Mouse (Mus musculus) hindbrain, embryonic 12.5 days (tissue): ENCODE data around the gene Zfp213. TPM values are rescaled to one million over a fixed set of nuclear protein-coding genes. Genes with fewer than 3 reads are reported as not detected.
"Not testable (repeated sequence)": the region's sequence is repeated elsewhere in the genome, so short reads cannot be mapped to it uniquely, and the experiment has no call there.

Experiments
- ATAC-seq: fragments of 200-750 bp; cut with Nextera tagmentation; 2 replicates; pipeline ENCODE4 v1.8.0; 2017; ENCODE audit warnings: moderate TSS enrichment; ENCODE audit not compliant: low FRiP score
- H3K27ac ChIP-seq: fragments of 300-500 bp; sonication (generic); 2 replicates; pipeline ENCODE4 v1.5.1; 2016; ENCODE audit warnings: mild to moderate bottlenecking
- H3K27me3 ChIP-seq: fragments of 300-500 bp; sonication (generic); 2 replicates; pipeline ENCODE4 v1.6.1; 2016; ENCODE audit warnings: mild to moderate bottlenecking
- H3K36me3 ChIP-seq: fragments of 300-500 bp; sonication (generic); 2 replicates; pipeline ENCODE4 v1.6.1; 2016; ENCODE audit warnings: mild to moderate bottlenecking
- H3K4me1 ChIP-seq: fragments of 300-500 bp; sonication (generic); 2 replicates; pipeline ENCODE4 v1.6.1; 2016
- H3K4me2 ChIP-seq: fragments of 300-500 bp; sonication (generic); replicated peaks from 2 replicates; pipeline ENCODE4 v1.6.1; 2016; ENCODE audit warnings: mild to moderate bottlenecking
- H3K4me3 ChIP-seq: fragments of 300-500 bp; sonication (generic); 2 replicates; pipeline ENCODE4 v1.5.1; 2016; ENCODE audit warnings: mild to moderate bottlenecking
- H3K9ac ChIP-seq: fragments of 300-500 bp; sonication (generic); 2 replicates; pipeline ENCODE4 v1.6.1; 2016; ENCODE audit warnings: mild to moderate bottlenecking, moderate library complexity
- H3K9me3 ChIP-seq: fragments of 300-500 bp; sonication (generic); replicated peaks from 2 replicates; pipeline ENCODE4 v1.6.1; 2016; ENCODE audit warnings: mild to moderate bottlenecking
- WGBS: fragments of 180-500 bp; shearing (Covaris S2); methylation state at CpG from one replicate; pipeline ENCODE4 v1.1.7; 2016; 5-methylcytosine and 5-hydroxymethylcytosine counted together
- polyA plus RNA-seq: library from polyadenylated mRNA; unstranded; fragments of >200 nt; fragmentation: Nextera tagmentation; extraction: Ambion mirVana; gene quantifications from 2 replicates; pipeline ENCODE4 v1.2.1, GENCODE M21; 2016

Gene Zfp213
- polyA plus RNA-seq, 1 experiment from 2014 or later: 21.3 TPM

- ATAC-seq: peak; percentile 95
- H3K4me1 ChIP-seq: peaks cover 13% of the 10 kb centered on the region; the same call in 1 of the 2 replicates
- peak within 1 kb of the TSS; percentile 36 for H3K4me3 ChIP-seq
- 9% methylated on average over 31 of the region's 31 CpGs for WGBS
- H3K27me3 ChIP-seq: no peaks in the 10 kb centered on the region
- no peaks in the 10 kb centered on the region for H3K36me3 ChIP-seq
- peak within 1 kb of the TSS; percentile 63 for H3K4me2 ChIP-seq
- peak within 1 kb of the TSS; percentile 67 for H3K27ac ChIP-seq
- H3K9ac ChIP-seq: peak within 1 kb of the TSS; percentile 54
- H3K9me3 ChIP-seq: no peaks in the 10 kb centered on the region
These were observed 34.8 kb upstream of the Zfp213 start, which contains the start of gene Zfp13 for GRCm38 (mm10) chr17:23598582-23599552. Gene Zfp13 (minus strand): TSS chr17:23599487.

GRCm38 (mm10) chr17:23595139-23595538, 31.1 kb upstream of the Zfp213 start:
- not testable (repeated sequence) for H3K9me3 ChIP-seq, H3K27ac ChIP-seq

GRCm38 (mm10) chr17:23592926-23593300, 28.9 kb upstream of the Zfp213 start:
- Histone ChIP-seq H3K27me3 (no peaks in the 10 kb centered on the region), H3K36me3 (no peaks in the 10 kb centered on the region), H3K27ac (peak overlapping the region; percentile 75), H3K4me2 (peak overlapping the region; percentile 68), H3K4me3 (peak overlapping the region; percentile 44), H3K9me3 (no peaks in the 10 kb centered on the region), H3K9ac (peak overlapping the region; percentile 67), H3K4me1 (peaks cover 4% of the 10 kb centered on the region; the same call in 1 of the 2 replicates)
- ATAC-seq: peak; percentile 79
- 17% methylated on average over 13 of the region's 13 CpGs for WGBS

More at GRCm38 (mm10) chr17:23595139-23595538, 31.1 kb upstream of the Zfp213 start:
- 69% methylated on average over 4 of the region's 4 CpGs for WGBS
- not testable (repeated sequence) for H3K4me2 ChIP-seq, H3K36me3 ChIP-seq, H3K27me3 ChIP-seq, H3K9ac ChIP-seq, ATAC-seq, H3K4me3 ChIP-seq
- H3K4me1 ChIP-seq: peaks cover 17% of the 10 kb centered on the region

GRCm38 (mm10) chr17:23592208-23592925, 28.3 kb upstream of the Zfp213 start:
- Histone ChIP-seq H3K9ac (peak overlapping the region; percentile 67), H3K36me3 (no peaks in the 10 kb centered on the region), H3K27me3 (no peaks in the 10 kb centered on the region), H3K4me1 (peaks cover 4% of the 10 kb centered on the region; the same call in 1 of the 2 replicates), H3K27ac (peak overlapping the region; percentile 75), H3K4me3 (peak overlapping the region; percentile 44), H3K4me2 (peak overlapping the region; percentile 68), H3K9me3 (no peaks in the 10 kb centered on the region)
- ATAC-seq: peak; percentile 98
- 8% methylated on average over 34 of the region's 34 CpGs for WGBS

GRCm38 (mm10) chr17:23587253-23587652, 23.2 kb upstream of the Zfp213 start:
- H3K36me3 ChIP-seq: 0 out of 2 replicates have a peak, but pooled peaks cover 3% of the 10 kb centered on the region
- H3K9me3 ChIP-seq: no peaks in the 10 kb centered on the region
- H3K4me2 ChIP-seq: no peak overlapping the region
- no peak overlapping the region for H3K4me3 ChIP-seq
- WGBS: 66% methylated on average over 2 of the region's 2 CpGs
- peaks cover 25% of the 10 kb centered on the region for H3K4me1 ChIP-seq
- H3K27ac ChIP-seq: no peak overlapping the region
- no peak for ATAC-seq
- H3K27me3 ChIP-seq: no peaks in the 10 kb centered on the region
- no peak overlapping the region for H3K9ac ChIP-seq

GRCm38 (mm10) chr17:23585721-23586491, 21.9 kb upstream of the Zfp213 start:
- Histone ChIP-seq H3K4me1 (peaks cover 25% of the 10 kb centered on the region), H3K27me3 (no peaks in the 10 kb centered on the region), H3K9ac (peak overlapping the region; percentile 85), H3K4me2 (peak overlapping the region; percentile 93), H3K36me3 (peaks cover 8% of the 10 kb centered on the region), H3K9me3 (no peaks in the 10 kb centered on the region), H3K4me3 (peak overlapping the region; percentile 73), H3K27ac (peak overlapping the region; percentile 66; the same call in 1 of the 2 replicates)
- ATAC-seq: peak; percentile 92
- WGBS: under 1% methylated on average over 22 of the region's 22 CpGs

GRCm38 (mm10) chr17:23584786-23585185, 20.7 kb upstream of the Zfp213 start:
- H3K27ac ChIP-seq: no peak overlapping the region
- peak overlapping the region; percentile 85 for H3K9ac ChIP-seq
- ATAC-seq: no peak
- no peaks in the 10 kb centered on the region for H3K9me3 ChIP-seq
- WGBS: 81% methylated on average over 8 of the region's 8 CpGs
- no peaks in the 10 kb centered on the region for H3K27me3 ChIP-seq
- peak overlapping the region; percentile 73 for H3K4me3 ChIP-seq
- peaks cover 25% of the 10 kb centered on the region for H3K4me1 ChIP-seq
- H3K4me2 ChIP-seq: peak overlapping the region; percentile 93
- H3K36me3 ChIP-seq: peaks cover 19% of the 10 kb centered on the region

GRCm38 (mm10) chr17:23575951-23576552, 12.0 kb upstream of the Zfp213 start:
- no peaks in the 10 kb centered on the region for H3K9me3 ChIP-seq
- 95% methylated on average over 38 of the region's 38 CpGs for WGBS
- H3K36me3 ChIP-seq: peaks cover 74% of the 10 kb centered on the region
- no peak overlapping the region for H3K4me2 ChIP-seq
- H3K4me3 ChIP-seq: no peak overlapping the region
- no peak overlapping the region for H3K9ac ChIP-seq
- no peak for ATAC-seq
- H3K27me3 ChIP-seq: no peaks in the 10 kb centered on the region
- no peak overlapping the region for H3K27ac ChIP-seq
- no peaks in the 10 kb centered on the region for H3K4me1 ChIP-seq

GRCm38 (mm10) chr17:23574130-23574529, 10.1 kb upstream of the Zfp213 start:
- H3K4me2 ChIP-seq: no peak overlapping the region
- no peak overlapping the region for H3K9ac ChIP-seq
- H3K9me3 ChIP-seq: no peaks in the 10 kb centered on the region
- no peak overlapping the region for H3K27ac ChIP-seq
- H3K4me1 ChIP-seq: no peaks in the 10 kb centered on the region
- WGBS: 93% methylated on average over 8 of the region's 8 CpGs
- no peaks in the 10 kb centered on the region for H3K27me3 ChIP-seq
- no peak for ATAC-seq
- peaks cover 56% of the 10 kb centered on the region for H3K36me3 ChIP-seq
- H3K4me3 ChIP-seq: no peak overlapping the region

- ATAC-seq: no peak
- 79% methylated on average over 6 of the region's 6 CpGs for WGBS
- Histone ChIP-seq H3K9me3 (no peaks in the 10 kb centered on the region), H3K9ac (no peak overlapping the region), H3K4me1 (no peaks in the 10 kb centered on the region), H3K27ac (no peak overlapping the region), H3K4me3 (no peak overlapping the region), H3K36me3 (peaks cover 40% of the 10 kb centered on the region), H3K4me2 (no peak overlapping the region), H3K27me3 (no peaks in the 10 kb centered on the region)
These were observed 8.0 kb upstream of the Zfp213 start for GRCm38 (mm10) chr17:23572059-23572458.

- H3K4me3 ChIP-seq: no peak overlapping the region
- no peaks in the 10 kb centered on the region for H3K27me3 ChIP-seq
- H3K36me3 ChIP-seq: peaks cover 30% of the 10 kb centered on the region
- no peak overlapping the region for H3K9ac ChIP-seq
- H3K9me3 ChIP-seq: no peaks in the 10 kb centered on the region
- WGBS: 27% methylated on average over 5 of the region's 5 CpGs
- ATAC-seq: no peak
- H3K27ac ChIP-seq: no peak overlapping the region
- no peaks in the 10 kb centered on the region for H3K4me1 ChIP-seq
- H3K4me2 ChIP-seq: no peak overlapping the region
These were observed 7.0 kb upstream of the Zfp213 start for GRCm38 (mm10) chr17:23571084-23571483.
